Mouse (Mus musculus) cerebellum, postnatal 36 days (tissue): ENCODE data around the gene Supt5.
"Not testable (repeated sequence)": the region's sequence is repeated elsewhere in the genome, so short reads cannot be mapped to it uniquely, and the experiment has no call there.

ENCODE experiments used
- DNase-seq, 2 experiments: peaks; one replicate each; pipeline ENCODE4 v3.0.0; 2021 to 2022; ENCODE audit warnings: mixed read lengths in 2 of 2

Gene Supt5

DNA sequence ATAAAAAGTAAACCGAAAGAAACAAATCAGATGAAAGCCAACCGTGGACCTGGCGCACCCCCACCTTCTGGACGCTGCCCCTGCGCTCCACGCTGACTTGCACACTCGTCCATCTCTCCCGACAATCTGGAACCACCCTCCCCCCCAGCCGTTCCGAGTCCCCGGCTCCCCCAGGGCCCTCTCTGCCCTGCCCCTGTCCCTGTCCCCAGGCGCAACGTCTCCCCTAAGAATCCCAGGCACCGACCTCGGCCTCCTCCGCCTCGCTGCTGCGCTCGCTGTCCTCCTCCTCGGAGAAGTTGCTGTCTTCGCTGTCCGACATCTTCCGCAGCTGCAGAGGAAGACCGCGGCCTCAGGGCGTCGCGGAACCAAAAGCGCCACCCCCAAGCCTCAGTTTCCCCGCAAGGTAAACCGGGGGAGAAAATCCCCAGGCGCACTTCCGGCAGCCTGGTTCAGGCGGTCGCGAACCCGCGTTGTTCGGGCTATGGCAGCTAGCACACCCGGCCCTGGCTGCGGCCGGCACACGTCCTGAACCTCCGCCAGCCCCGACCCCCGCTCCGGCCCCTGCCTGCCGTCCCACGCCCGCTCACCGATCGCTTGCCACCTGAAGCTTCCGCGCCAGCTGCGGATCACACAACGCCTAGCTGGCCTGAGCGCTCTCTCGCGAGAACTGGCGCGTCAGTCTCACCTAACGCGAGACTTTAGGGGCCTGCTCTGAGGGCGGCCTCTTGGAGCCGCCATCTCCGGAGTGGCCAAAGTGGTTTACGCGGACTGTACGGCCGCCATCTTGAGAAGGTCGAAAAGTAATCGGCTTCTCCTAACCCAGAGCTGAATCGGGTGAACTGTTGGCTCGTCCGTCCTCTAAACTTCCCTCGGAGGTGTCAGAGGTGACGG, at the start of gene Supt5:
Gene Supt5, minus strand, starts transcription at position 639 of the 891 bp plus-strand sequence.
- peak; percentile 95 to 96 for DNase-seq

DNA sequence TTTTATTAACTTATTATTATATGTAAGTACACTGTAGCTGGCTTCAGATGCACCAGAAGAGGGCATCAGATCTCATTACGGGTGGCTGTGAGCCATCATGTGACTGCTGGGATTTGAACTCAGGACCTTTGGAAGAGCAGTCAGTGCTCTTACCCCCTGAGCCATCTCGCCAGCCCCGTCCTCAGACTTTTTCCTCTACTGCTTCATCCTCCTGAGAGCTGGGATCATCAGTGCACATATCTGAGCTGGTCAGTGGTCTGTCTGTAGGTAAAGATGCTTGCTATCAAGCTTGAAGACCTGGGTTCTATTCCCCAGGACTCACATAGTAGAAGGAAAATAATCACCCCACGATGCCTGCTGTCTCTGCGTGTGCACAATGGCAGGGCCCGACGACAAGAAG, 48.8 kb upstream of the Supt5 start:
- DNase-seq: not testable (repeated sequence)

DNA sequence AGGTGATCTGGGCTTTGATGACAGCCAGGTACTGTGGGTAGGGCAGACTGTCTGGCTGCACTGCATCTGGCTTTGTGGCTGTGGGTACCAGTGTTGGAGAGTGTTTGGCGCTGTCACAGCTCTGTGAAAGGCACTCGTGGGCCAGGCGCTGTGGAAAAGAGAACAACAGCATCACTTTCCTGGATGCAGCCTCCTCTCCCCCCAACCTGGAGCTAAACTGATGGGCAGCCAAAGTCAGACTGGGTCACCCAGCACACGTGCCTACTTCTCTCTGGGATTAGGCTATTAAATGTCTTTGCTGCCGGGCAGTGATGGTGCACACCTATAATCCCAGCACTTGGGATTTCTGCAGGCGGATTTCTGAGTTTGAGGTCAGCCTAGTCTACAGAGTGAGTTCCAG, 48.3 kb upstream of the Supt5 start:
- not testable (repeated sequence) for DNase-seq

DNA sequence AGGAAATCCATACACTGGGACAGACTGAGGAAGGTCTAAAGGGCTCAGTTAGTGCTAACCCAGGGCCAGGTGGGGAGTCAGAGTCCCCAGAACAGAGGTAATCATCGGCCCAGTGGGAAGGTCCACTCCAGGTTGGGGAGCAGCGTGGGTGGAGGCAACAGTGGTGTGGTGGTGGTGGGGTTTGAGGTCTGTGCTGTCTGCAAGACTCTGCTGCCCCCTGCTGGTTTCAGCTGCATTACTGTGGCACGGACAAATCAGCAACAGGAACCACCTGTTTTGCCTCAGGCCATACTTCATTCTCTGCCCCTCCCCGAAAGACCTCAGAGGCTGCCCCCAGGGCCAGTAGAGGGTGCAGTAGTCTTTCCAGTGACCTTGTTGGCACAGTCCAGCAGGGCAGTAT, 47.9 kb upstream of the Supt5 start:
- DNase-seq: peak; percentile 68 to 72

DNA sequence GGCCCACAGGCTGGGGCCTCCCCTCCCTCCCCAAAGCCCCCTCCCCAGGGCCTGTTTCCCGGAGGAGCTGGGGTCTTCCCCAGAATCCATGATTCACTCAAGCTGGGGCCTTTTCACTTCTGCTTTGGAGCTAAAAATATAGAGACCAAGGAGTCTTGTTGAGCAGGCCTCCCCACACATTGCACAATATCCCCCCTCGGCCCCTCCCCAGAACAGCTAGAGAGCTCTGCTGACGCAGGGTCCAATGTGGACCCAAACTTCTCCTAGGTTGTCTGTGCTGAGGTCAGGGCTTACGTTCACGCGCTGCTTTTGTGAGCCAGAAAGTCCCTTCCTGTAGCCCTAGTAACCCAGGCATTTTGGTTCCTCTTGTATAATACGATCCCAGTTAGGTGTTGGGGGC, 47.5 kb upstream of the Supt5 start:
- DNase-seq: no peak

DNA sequence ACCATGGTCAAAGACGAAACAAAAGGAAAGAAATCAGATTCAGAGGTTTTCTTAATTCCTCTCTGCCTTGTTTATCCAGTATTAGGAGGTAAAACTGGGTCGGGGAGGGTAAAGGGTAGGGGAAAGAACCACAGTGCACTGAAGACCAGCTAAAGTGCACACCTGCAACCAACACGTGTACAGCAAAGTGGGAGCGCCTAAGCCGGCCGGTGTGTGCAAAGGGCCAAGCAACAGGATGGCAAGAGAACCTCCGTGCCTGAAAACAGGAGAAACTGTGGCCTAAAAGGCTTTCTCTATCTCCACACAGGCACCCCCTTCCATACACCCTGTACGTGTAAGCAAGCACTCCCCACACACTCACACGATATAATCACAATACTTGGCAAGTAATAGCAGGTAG, 46.6 kb upstream of the Supt5 start:
- no peak for DNase-seq

DNA sequence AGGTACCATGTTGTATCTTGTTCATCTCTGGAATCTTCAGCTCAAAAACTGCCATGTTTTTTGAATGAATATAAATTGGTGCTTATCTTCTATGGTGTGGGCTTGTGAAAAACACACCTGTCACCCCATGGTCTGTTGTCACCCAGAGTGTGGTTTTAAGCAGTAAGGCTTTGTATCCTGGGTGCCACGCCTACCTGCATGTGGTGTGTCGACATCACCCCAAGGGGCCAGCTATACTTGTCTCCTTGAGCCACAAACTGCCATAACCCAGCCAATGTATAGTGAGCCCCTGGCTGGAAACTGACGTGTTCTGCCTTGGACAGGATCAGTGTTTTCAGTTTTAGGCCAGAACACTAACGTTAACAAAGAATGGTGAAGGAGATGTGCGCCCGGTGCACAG, 45.6 kb upstream of the Supt5 start:
- DNase-seq: no peak

DNA sequence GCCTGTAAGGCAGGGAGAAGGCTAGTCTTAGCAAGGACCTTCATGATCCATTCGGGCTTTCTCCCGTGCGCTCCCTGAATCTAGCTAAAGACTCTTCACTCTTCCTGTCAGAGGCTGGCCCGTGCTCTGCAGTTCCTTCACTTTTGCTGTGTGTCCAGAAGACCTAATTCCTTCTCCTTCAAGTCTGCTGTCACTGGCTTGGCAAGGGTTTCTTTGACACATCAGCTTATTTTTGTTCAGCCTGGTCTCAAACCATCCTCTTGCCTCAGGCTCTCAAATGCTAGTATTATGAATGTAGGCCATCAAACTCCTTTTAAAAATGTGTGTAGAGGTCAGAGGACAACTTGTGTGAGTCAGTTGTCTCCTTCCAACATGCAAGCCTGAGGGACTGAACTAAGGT, 45.1 kb upstream of the Supt5 start:
- no peak for DNase-seq

DNA sequence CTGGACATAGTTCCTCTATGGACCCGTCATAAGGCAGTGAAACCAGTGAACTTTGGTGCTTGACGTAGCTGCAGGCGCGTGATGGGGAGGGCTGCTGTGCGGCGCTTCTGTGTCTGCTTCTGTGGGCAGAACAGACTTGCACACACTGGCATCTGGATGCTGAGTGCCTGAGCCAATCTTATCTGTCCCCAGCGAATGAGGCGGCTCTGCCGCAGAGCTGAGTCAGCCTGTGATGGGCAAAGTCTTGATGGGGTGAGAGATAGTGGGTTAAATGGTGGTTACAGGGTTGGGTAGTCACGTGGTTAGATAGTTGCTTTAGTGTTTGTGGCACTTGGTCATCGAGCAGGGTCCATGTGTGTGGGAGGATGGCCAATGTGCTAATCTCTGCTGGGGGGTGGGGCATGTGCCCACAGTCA, 44.4 kb upstream of the Supt5 start:
- DNase-seq: no peak

DNA sequence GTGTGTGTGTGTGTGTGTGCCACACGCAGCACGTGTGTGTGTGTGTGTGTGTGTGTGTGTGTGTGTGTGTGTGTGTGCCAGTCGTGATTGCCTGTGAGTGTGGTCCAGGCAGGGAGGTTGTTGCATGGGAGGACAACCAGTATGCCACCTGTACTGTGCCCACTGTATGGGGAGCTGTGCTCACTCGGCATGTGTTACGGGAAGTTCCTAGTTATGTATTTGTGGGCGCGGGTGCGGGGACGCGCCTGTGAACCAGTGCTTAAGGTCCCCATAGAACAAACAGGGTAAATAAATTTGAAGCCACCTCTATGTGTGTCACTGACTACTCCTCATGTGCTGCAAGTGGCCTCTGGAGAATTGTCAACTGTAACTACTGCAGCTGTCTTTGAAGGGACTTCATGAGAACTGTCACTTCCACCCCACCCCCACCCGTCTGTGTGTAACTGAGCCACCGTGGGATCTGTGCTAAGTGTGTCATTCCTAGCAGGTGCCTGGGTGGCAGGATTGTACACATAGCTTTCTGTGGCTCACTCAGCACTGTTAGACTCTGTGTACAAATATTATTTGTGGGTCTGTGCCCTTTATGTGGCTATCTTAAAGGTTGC, 43.9 kb upstream of the Supt5 start:
- no peak for DNase-seq

DNA sequence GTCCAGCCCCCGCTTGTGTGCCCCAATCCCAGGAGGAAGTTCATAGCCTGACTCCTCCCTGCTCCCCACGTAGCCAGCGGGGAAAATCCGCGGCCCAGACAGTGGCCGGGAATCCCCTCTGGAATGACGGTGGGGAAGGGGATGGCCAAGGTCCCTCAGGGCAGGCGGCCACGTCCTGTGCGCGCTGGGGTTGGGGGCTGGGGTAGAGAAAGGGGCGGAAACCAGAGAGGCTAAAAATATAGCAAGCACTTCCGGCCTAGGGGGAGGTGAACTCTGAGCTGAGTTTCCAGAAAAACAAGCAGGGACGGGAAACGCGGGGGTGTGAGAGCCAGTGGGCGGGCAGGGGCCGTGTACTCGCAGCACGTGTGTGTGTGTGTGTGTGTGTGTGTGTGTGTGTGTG, 43.4 kb upstream of the Supt5 start:
- peak; percentile 27 for DNase-seq

DNA sequence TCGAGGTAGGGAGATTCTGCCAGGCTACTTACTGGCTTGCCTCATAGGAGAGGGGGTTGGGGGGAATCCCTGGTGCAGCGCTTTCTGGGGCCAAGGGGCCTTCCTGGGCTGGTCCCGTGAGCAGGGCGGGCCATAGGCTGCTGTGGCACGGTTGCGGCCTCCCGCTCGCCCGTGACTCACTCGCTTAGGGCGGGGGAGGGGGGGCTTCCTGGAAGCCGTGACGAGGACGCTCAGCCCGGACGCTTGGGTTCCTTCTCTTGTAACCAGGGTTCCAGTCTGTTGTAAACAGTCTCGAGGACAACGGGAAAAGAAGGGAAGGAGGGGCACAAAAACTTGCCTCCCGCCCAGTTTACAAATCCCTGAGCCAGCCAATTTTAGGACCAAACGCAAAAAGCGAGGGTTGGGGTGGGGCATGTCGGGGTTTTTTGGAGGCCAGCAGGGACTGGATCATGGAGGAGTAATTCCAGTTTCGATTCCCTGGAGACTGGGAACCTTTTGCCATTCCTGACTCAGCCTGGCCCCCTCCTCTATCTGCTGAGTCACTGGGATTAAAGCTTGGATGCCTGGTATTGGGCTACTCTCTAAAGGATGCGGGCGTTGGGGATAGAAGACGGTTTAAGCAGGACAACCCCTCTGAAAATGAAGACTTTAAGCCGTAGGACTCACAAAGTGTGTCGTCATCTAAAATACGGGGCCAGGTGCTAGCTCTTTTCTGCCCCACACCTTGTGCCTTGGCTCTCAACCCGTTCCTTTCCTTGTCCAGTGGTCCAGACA, 42.7 kb upstream of the Supt5 start:
- DNase-seq: no peak

DNA sequence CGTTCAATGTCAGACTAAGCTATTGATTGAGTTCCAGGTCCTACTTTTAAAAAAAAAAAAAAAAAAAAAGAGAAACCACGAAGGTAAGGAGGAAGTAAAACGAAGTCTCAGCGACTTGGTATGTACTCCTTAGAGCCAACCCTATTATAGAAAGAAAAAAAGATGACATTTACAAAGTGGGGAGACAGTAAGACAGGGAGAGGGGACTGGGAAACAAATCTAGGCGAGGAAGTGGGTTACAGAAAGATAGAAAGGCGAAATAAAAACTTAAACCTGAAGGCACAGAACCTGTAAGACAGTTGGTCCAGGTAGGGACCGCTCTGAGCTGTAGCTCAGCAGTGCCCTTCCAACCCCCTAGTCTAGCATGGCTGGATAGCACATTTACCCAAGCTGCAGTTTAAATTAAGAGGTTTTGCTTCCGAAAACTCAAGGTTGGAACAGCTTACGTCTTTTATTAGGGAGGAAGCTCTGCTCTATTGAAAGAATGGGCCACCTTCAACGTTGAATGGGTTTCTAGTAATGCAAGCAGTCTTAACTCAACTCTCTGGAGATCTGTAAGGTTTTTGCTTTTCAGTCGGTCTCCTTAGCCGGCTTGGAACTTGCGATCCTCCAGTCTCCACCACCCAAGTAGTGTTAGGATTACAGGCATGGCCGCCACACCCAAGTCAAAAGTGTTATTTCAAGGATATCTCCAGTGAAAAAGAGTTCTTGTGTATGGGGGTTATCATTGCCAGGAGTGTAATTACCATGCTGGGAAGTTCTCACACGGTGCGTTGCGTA, 41.9 kb upstream of the Supt5 start, which contains the start of gene Zfp36:
Gene Zfp36, minus strand, starts transcription at position 17 of the 780 bp plus-strand sequence.
- no peak for DNase-seq

DNA sequence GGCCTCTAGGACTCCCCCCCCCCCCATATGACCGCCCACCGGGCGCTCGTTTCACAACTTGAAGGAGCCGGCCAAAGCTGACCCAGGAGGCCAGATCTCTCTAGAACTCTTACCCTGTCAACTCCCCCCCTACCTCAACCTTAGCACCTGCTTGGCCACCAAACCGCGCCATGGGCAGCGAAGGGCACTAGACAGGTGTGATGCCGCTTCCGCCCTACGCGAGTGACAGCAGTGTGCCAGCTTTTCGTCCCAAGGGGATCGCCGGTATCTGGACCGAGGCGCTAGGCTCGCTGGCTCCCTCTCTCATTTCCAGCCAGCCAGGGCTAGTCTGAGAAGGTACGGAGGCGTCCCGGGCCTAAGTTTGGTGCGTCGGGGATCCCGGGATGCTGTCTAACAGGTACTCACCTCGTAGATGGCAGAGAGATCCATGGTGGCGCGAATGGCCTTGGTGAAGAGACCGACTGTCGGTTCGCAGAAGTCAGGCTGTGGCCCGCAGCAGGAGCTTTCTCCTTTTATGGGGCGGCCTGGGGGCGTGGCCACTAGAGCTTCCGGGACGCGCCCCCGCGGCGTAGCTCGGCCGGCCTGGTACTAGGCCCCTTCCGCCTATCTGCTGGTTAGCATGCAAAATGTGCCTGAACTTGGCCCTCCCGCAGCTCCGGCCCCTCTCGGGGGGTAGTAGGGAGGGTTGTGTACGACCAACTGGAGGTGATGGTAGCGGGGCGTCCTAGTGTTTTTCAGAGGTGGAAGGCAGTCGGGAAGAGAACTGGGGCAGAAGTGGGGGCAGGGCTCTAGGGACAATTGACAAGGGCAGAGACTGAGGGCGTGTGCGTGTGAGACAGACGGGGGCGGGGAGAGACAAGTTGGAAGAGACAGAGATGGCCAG, 40.5 kb upstream of the Supt5 start:
- DNase-seq: peak; percentile 51 to 64

DNA sequence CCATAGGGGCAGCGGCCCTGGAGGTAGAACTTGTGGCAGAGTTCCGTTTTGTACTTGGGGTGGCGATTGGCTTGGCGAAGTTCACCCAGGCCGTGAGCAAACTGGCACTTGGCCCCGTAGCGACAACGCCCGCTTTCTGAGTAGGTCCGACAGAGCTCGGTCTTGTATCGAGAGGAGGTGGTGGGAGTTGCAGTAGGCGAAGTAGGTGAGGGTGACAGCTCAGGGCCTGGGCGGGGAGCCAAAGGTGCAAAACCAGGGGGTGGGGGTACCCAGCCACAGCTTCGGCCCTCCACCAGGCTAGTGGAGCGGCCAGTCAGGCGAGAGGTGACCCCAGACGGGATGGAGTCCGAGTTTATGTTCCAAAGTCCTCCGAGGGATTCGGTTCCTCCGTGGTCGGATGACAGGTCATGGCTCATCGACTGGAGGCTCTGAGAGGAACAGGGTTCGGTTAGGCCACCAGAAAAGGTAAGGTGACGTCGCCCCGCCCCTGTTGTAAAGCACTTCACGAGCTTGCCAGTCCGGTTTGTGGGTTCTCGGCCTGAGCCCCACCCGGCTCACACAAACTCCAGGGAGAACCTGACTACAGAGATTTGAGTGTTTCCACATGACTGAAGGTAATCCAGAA, 39.6 kb upstream of the Supt5 start:
- no peak for DNase-seq

DNA sequence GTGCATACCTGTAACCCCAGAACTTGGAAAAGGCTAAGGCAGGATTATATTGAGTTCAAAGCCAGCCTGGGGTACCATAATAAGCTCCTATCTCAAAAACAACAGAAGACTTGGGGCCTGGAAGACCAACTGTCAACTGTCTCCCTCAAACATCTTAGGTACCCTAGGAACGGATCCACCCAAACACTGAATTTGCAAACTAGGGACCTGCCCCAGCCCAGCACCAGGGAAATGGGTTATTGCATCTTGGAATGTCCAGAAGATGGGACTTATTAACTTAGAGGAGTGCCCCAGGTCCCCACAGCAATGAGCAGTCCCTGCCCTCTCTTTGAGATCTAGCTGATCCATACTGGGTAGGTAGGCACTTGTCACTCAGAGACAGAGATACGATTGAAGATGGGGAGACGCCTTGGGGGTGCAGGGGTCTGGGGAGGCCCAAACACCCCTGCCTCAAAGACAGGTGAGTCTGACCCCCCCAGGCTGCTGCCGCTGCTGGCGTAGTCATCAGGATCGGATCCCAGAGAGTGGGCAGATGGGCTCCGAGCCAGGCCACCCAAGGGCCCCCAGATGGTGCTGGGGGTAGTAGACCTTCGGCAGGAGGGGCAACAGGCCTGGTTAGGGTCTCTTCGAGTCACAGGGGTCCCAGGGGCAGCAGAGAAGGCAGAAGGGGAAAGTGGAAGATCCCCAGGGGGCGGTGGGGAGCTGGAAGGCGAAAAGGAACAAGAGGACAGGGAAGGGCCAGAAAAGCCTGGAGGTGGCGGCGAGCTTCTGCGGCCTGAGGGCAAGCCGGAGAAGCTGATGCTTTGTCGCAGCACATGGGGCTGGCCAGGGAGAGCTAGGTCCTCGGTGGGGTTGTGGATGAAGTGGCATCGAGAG, 38.9 kb upstream of the Supt5 start:
- no peak for DNase-seq

DNA sequence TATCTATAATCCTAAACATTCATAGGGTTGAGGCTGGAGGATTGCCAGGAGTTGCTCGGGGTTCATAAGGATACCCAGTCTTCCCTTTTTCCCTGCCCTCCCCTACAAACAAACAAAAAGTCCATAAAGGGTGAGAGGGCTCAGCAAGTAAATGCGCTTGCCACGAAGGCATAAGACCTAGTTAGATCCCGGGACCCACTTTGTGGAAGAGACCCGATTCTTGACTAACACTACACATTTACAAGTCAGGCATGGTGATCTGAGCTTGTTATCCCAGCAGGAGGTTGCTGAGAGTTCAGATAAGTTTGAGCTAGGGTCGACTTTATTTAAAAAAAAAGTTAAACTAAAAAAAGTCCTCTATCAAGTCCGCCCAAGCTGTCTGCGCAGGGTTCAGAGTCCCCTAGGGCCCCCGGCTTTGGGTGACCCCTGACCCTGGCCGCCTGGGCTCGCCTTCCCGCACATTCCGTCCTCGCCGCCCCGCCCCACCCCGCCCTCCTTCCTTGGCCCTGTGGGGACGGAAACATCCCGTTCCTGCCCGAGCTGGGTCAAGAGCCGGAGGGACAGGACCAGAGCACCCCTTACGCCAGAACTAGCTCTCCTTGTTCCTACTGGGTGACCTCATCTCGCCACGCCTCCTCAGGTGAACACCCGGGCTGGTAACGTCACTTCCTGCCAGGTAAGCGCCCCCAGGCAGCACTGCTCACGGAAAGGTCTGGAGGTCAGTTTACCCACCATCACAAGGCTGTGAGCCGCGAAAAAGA, 37.6 kb upstream of the Supt5 start:
- DNase-seq: peak in 1 of 2 experiments; percentile 33

DNA sequence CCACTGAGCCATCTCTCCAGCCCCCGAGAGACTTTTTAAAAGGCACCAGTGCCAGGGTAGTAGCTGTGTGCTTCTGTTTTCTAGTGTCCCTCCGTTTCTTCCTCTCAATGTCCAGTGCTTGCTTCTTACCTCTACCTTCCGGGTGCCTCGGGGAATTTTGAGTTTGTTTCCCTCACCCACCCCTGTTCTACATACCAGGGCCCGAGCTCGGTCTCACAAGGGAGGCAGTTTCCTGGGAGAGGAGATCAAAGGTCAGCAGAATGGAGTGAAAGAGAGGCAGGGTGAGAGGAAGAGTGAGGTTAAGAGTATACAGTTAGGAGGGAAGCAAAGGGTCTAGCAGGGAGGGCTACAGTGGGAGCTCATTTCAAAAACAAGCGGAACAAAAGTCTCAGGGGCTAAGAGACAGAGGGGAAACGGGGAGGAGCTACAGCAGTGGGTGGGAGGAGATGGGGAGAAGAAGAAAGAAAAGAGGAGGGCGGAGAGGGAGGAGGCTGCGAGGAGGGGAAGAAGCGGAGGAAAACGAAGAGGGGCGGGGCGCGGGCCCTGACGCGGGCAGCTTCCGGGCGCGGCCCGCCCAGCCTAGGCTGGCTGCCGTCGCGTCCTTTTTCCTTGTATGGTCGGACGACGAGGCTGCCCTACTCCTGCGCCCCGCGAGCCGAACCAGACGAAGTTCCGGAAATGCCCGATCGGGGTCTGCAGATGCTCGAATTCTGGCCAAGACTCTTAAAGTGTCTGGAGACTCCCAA, 36.8 kb upstream of the Supt5 start:
- DNase-seq: peak; percentile 51 to 64

DNA sequence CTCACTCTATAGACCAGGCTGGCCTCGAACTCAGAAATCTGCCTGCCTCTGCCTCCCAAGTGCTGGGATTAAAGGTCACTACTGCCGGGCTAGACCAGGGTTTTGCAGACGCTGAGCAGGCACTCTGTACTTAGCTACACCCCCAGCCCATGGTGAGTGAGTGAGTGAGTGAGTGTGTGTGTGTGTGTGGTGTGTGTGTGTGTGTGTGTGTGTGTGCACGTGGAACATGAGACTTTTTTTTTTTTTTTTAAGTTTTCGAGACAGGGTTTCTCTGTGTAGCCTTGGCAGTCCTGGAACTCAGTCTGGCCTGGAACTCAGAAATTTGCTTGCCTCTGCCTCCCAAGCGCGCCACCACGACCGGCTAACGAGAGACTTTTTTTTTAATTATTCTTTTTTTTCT, 36.1 kb upstream of the Supt5 start:
- no peak for DNase-seq
